Mouse (Mus musculus): ENCODE data around the gene Clstn2. TPM values are rescaled to one million over a fixed set of nuclear protein-coding genes. Genes with fewer than 3 reads are reported as not detected.

The Clstn2 gene
- polyA plus RNA-seq, 1 experiment = not detected

DNA sequence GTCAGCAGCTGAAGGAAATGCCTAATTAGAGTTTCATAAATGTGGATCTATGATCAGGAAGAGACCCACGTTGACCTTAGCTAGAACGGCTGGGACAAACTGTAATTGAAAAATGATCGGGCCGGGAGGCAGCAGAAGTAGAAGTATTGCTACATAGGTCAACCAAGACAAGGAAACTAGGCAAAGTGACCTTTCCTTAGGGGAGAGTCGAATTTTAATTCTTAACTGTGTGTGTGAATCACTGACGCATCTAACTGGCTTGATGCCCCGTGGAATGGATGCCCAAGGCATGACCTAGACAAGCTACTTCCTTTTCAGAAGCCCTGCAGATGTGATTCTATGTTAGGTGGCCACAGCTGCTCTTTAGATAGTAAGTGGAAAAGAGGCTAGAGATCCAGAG, 546.2 kb downstream of the Clstn2 start:
- Histone ChIP-seq H3K4me1 (ENCODE audit: control insufficient read depth, insufficient read depth, low read length) (no peaks in the 10 kb centered on the region), H3K4me3 (ENCODE audit: insufficient read depth, low read depth, low read length) (no peak overlapping the region), H3K27ac (ENCODE audit: insufficient read depth, low read depth, low read length) (no peak overlapping the region)
- no peak for TF ChIP-seq CTCF (IDR thresholded peaks at IDR 0.05; ENCODE audit: insufficient read depth, low read depth, low read length)
- TF ChIP-seq POLR2A (IDR thresholded peaks at IDR 0.05; ENCODE audit: insufficient read depth, low read depth, low read length) = no peak
- 76% methylated on average over 7 of the region's 7 CpGs for WGBS

DNA sequence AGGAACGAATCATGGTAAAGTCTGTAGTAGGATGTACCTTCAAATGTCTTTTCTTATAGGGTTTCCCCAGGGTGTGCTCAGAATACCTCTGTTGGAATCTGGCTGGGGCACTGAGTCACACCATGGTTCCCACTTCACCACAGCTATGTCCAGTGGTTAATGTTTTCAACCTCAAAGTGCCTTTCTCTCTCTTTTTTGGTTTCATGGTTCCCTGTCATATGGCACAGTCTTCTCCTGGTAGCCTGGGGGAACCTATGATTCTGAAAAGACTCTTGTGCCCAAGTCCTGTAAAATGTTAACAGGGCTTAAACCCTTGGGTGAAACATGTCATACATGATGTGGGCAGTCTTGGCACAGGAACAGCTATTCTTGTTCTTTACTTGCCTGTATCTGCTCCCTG, 551.8 kb downstream of the Clstn2 start:
- TF ChIP-seq POLR2A (IDR thresholded peaks at IDR 0.05; ENCODE audit: insufficient read depth, low read depth, low read length) (no peak), CTCF (IDR thresholded peaks at IDR 0.05; ENCODE audit: insufficient read depth, low read depth, low read length) (no peak)

DNA sequence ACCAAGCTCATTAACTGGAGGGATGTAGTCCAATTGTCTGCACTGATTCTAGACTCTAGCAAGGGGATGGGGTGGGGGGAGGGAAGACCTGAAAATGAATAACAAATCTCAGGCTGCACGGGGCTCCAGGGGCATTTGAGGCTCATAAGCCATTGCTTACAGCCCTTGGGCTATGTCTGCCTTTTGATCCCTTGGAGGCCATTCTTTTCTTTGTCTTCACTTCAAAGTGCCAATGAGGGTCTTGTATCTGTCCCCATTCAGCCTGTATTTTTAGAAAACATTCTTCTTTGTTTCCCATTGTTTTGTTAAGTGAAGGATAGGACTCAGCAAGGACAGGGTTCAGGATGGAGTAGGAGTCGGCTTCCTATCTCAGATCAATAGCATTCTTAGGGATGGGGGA, 556.0 kb downstream of the Clstn2 start:
- TF ChIP-seq CTCF (IDR thresholded peaks at IDR 0.05; ENCODE audit: insufficient read depth, low read depth, low read length) (no peak), POLR2A (IDR thresholded peaks at IDR 0.05; ENCODE audit: insufficient read depth, low read depth, low read length) (no peak)
- no peak overlapping the region for H3K27ac ChIP-seq (ENCODE audit: insufficient read depth, low read depth, low read length)
- H3K4me3 ChIP-seq (ENCODE audit: insufficient read depth, low read depth, low read length) = no peak overlapping the region
- H3K4me1 ChIP-seq (ENCODE audit: control insufficient read depth, insufficient read depth, low read length) = no peaks in the 10 kb centered on the region
- 64% methylated on average over 2 of the region's 2 CpGs for WGBS

More for the DNA sequence above, 551.8 kb downstream of the Clstn2 start:
- Histone ChIP-seq H3K27ac (ENCODE audit: insufficient read depth, low read depth, low read length) (no peak overlapping the region), H3K4me3 (ENCODE audit: insufficient read depth, low read depth, low read length) (no peak overlapping the region), H3K4me1 (ENCODE audit: control insufficient read depth, insufficient read depth, low read length) (no peaks in the 10 kb centered on the region)
- WGBS = 92% methylated on average over 1 of the region's 1 CpGs

DNA sequence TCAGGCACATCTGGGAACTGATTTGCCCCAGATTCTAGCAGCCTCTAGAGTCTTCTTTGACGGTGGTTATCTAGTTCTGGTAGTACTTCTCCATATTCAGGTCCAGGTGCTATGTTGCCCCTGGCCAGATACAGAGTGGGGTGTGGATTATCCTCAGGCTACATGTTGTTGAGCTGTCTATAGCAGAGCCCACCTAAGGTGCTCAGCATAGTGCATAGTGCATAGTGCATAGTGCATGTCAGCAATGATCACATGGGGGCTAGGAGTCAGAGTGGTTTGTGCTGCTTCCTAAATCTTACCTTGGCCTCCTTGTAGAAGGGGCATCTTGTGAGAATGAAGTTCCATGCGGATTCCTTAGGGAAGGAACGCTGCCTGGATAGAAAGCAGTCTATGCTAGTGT, 556.5 kb downstream of the Clstn2 start:
- WGBS = 91% methylated on average over 3 of the region's 3 CpGs
- Histone ChIP-seq H3K4me1 (ENCODE audit: control insufficient read depth, insufficient read depth, low read length) (no peaks in the 10 kb centered on the region), H3K27ac (ENCODE audit: insufficient read depth, low read depth, low read length) (no peak overlapping the region), H3K4me3 (ENCODE audit: insufficient read depth, low read depth, low read length) (no peak overlapping the region)
- TF ChIP-seq POLR2A (IDR thresholded peaks at IDR 0.05; ENCODE audit: insufficient read depth, low read depth, low read length) = no peak
- TF ChIP-seq CTCF (IDR thresholded peaks at IDR 0.05; ENCODE audit: insufficient read depth, low read depth, low read length) = no peak

DNA sequence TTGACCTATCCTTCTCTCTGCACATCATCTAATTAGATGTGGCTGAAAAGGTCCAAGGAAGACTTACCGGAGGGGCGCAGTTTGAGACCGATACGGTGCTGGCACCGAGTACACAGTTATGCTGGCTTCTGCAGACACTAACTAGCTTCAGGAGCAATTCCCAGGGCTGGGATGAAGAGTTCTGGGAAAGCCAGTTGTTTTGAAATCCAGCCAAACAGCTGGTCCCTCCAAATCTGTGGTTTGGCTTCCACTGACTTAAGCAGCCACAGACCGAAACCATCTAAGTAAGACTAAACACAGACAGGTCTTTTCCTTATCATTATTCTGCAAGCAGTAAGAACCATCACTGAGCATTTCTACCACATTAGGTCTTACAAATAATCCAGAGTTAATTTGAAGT, 558.1 kb downstream of the Clstn2 start:
- WGBS = 93% methylated on average over 6 of the region's 6 CpGs
- Histone ChIP-seq H3K4me3 (ENCODE audit: insufficient read depth, low read depth, low read length) (no peak overlapping the region), H3K27ac (ENCODE audit: insufficient read depth, low read depth, low read length) (no peak overlapping the region), H3K4me1 (ENCODE audit: control insufficient read depth, insufficient read depth, low read length) (no peaks in the 10 kb centered on the region)
- no peak for TF ChIP-seq CTCF (IDR thresholded peaks at IDR 0.05; ENCODE audit: insufficient read depth, low read depth, low read length)
- TF ChIP-seq POLR2A (IDR thresholded peaks at IDR 0.05; ENCODE audit: insufficient read depth, low read depth, low read length) = no peak

DNA sequence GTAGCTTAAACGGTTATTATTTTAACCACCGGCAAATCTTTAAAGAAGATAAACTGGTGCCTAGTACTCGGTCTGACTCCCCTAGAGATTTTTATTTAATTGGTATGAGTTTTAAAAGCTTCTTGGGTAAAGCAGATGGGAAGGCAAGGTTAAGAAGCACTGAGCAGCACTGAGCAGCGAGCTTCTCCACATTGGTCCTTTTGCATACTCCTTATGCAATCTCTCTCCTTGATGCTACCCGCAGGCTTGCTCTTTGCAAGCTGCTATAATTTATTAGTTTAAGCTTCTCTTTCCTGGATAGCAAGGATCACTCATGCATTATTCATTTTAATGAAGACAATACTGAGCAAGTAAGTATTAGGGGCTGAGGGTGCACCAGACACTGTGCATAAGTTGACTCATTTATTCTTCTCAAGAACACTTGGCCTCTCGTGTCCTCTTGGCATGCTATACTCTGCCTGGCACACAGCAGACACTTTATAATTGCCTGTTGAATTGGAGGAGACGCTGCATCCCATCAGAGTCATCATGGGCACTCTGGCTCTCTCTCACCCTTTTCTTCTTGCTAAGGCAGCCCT, 561.9 kb downstream of the Clstn2 start:
- no peak overlapping the region for H3K4me3 ChIP-seq (ENCODE audit: insufficient read depth, low read depth, low read length)
- H3K4me1 ChIP-seq (ENCODE audit: control insufficient read depth, insufficient read depth, low read length) = no peaks in the 10 kb centered on the region
- no peak overlapping the region for H3K27ac ChIP-seq (ENCODE audit: insufficient read depth, low read depth, low read length)
- 73% methylated on average over 7 of the region's 7 CpGs for WGBS
- no peak for TF ChIP-seq POLR2A (IDR thresholded peaks at IDR 0.05; ENCODE audit: insufficient read depth, low read depth, low read length)

DNA sequence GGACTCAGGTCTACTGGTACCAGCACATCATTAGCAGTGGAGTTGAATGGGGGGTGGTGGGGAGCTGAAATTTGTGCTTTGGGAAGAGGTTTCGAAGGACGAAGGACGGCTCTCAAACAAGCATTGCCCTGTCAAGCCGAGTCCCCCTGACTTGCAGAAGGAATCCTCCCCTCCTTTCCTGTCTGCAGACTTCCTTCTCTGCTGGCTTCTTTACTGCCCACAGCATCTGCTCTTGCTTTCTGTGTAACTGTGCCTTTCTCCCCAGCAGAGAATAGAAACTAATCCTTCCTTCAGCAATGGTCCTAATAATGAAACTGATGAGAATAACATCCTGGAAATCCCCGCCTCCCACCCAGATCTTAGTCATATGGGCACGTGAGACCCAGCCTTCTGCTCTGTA, 572.5 kb downstream of the Clstn2 start:
- TF ChIP-seq POLR2A (IDR thresholded peaks at IDR 0.05; ENCODE audit: insufficient read depth, low read depth, low read length) = no peak
- TF ChIP-seq CTCF (IDR thresholded peaks at IDR 0.05; ENCODE audit: insufficient read depth, low read depth, low read length) = no peak
- Histone ChIP-seq H3K4me1 (ENCODE audit: control insufficient read depth, insufficient read depth, low read length) (peaks cover 8% of the 10 kb centered on the region), H3K27ac (ENCODE audit: insufficient read depth, low read depth, low read length) (0 out of 2 replicates have a peak overlapping the region, but pooled peaks have one; percentile 16), H3K4me3 (ENCODE audit: insufficient read depth, low read depth, low read length) (no peak overlapping the region)
- WGBS = 42% methylated on average over 6 of the region's 6 CpGs

- TF ChIP-seq POLR2A (IDR thresholded peaks at IDR 0.05; ENCODE audit: insufficient read depth, low read depth, low read length) (no peak), CTCF (IDR thresholded peaks at IDR 0.05; ENCODE audit: insufficient read depth, low read depth, low read length) (no peak)
- 47% methylated on average over 4 of the region's 4 CpGs for WGBS
- H3K27ac ChIP-seq (ENCODE audit: insufficient read depth, low read depth, low read length) = no peak overlapping the region
Observed at GRCm38 (mm10) chr9:97459745-97460144, 573.2 kb downstream of the Clstn2 start.

GRCm38 (mm10) chr9:97449316-97450050, 583.5 kb downstream of the Clstn2 start:
- Histone ChIP-seq H3K4me1 (ENCODE audit: control insufficient read depth, insufficient read depth, low read length) (no peaks in the 10 kb centered on the region), H3K27ac (ENCODE audit: insufficient read depth, low read depth, low read length) (no peak overlapping the region), H3K4me3 (ENCODE audit: insufficient read depth, low read depth, low read length) (no peak overlapping the region)
- TF ChIP-seq POLR2A (IDR thresholded peaks at IDR 0.05; ENCODE audit: insufficient read depth, low read depth, low read length) = no peak
- no peak for TF ChIP-seq CTCF (IDR thresholded peaks at IDR 0.05; ENCODE audit: insufficient read depth, low read depth, low read length)
- 74% methylated on average over 13 of the region's 13 CpGs for WGBS

More at GRCm38 (mm10) chr9:97459745-97460144, 573.2 kb downstream of the Clstn2 start:
- no peak overlapping the region for H3K4me3 ChIP-seq (ENCODE audit: insufficient read depth, low read depth, low read length)
- peaks cover 8% of the 10 kb centered on the region for H3K4me1 ChIP-seq (ENCODE audit: control insufficient read depth, insufficient read depth, low read length)

Measured in olfactory bulb, adult 2 months (tissue).